ENCODE assay signal across 8 mouse cellular contexts in genomic region chr2:127683687-127684331, GRCm38 (mm10). TPM values are rescaled to one million over a fixed set of nuclear protein-coding genes. Genes with fewer than 3 reads are reported as not detected.
DNase-seq lines count a peak whose midpoint lies in the region; ATAC-seq and TF ChIP-seq lines count a peak whose summit lies in the region.

No protein-coding gene starts in this region.

- H3K27me3 ChIP-seq in kidney, adult 2 months (replicated peaks; ENCODE audit: control insufficient read depth, insufficient read depth, low read length) = no peaks in the 10 kb centered on the region
- H3K27me3 ChIP-seq in midbrain, embryonic 16.5 days (ENCODE audit: control insufficient read depth, insufficient read depth, low read depth, low read length) = no peaks in the 10 kb centered on the region
- H3K27me3 ChIP-seq in stomach, postnatal 0 days (ENCODE audit: control insufficient read depth, insufficient read depth, low read length) = no peaks in the 10 kb centered on the region

- no peak overlapping the region for H3K4me2 ChIP-seq in midbrain, embryonic 16.5 days (ENCODE audit: low read length)
- H3K4me2 ChIP-seq in stomach, postnatal 0 days (replicated peaks; ENCODE audit: low read depth) = no peak overlapping the region

- TF ChIP-seq POLR2A in kidney, adult 2 months (IDR thresholded peaks at IDR 0.05; ENCODE audit: low read depth, low read length) = no peak

- H3K27ac ChIP-seq in kidney, adult 2 months (ENCODE audit: insufficient read depth, low read depth, low read length) = no peak overlapping the region
- H3K27ac ChIP-seq in midbrain, embryonic 16.5 days (ENCODE audit: low read length) = no peak overlapping the region
- no peak overlapping the region for H3K27ac ChIP-seq in stomach, postnatal 0 days (replicated peaks)

- H3K36me3 ChIP-seq in kidney, adult 2 months (ENCODE audit: control insufficient read depth, insufficient read depth, low read length) = no peaks in the 10 kb centered on the region
- no peaks in the 10 kb centered on the region for H3K36me3 ChIP-seq in midbrain, embryonic 16.5 days (ENCODE audit: control insufficient read depth, insufficient read depth, low read length)
- H3K36me3 ChIP-seq in stomach, postnatal 0 days (ENCODE audit: control insufficient read depth, insufficient read depth, low read length) = no peaks in the 10 kb centered on the region

- intact Hi-C loops in left cerebral cortex, postnatal 4 days (cut with DNase I) = loop anchor here (2.0 kb wide), 1 partner anchor 75 kb away; no protein-coding TSS in a partner anchor

- peak; percentile 38 for DNase-seq in ovary, adult 18-20 months (ENCODE audit: low spot score)
- no peak for DNase-seq in ovary, postnatal 10 days (ENCODE audit: low spot score)
- peak; percentile 78 for DNase-seq in embryo, embryonic 11 days
- peak; percentile 26 to 45 for DNase-seq in gastrocnemius, postnatal 4 days (ENCODE audit: low spot score in 2 of 2)
- DNase-seq in kidney, adult 2 months = peak; percentile 86
- peak; percentile 79 for DNase-seq in left cerebral cortex, postnatal 4 days
- DNase-seq in stomach, postnatal 0 days (ENCODE audit: low spot score) = peak; percentile 80

- peak; percentile 82 for ATAC-seq in midbrain, embryonic 16.5 days
- ATAC-seq in stomach, postnatal 0 days (ENCODE audit: low FRiP score, low TSS enrichment) = peak; percentile 90

- TF ChIP-seq CTCF in kidney, adult 2 months (conservative IDR thresholded peaks at IDR 0.05; ENCODE audit: insufficient read depth, insufficient read length, low read depth, low read length) = peak; percentile 79
- peak; percentile 88 for TF ChIP-seq CTCF in stomach, postnatal 0 days (IDR thresholded peaks at IDR 0.05; ENCODE audit: low read depth)

- no peak overlapping the region for H3K4me3 ChIP-seq in kidney, adult 2 months (ENCODE audit: insufficient read depth, low read depth, low read length)
- no peak overlapping the region for H3K4me3 ChIP-seq in midbrain, embryonic 16.5 days (ENCODE audit: low read depth, low read length)
- no peak overlapping the region for H3K4me3 ChIP-seq in stomach, postnatal 0 days (ENCODE audit: low read depth, low read length)

- 0 out of 2 replicates have a peak, but pooled peaks cover 3% of the 10 kb centered on the region for H3K4me1 ChIP-seq in kidney, adult 2 months (ENCODE audit: control insufficient read depth, insufficient read depth, low read length)
- H3K4me1 ChIP-seq in midbrain, embryonic 16.5 days (ENCODE audit: control insufficient read depth, insufficient read depth, low read length) = no peaks in the 10 kb centered on the region; the same call in 1 of the 2 replicates
- no peaks in the 10 kb centered on the region for H3K4me1 ChIP-seq in stomach, postnatal 0 days (replicated peaks; ENCODE audit: control insufficient read depth, insufficient read depth)

- H3K9me3 ChIP-seq in midbrain, embryonic 16.5 days (replicated peaks; ENCODE audit: control insufficient read depth, low read length, poor library complexity, severe bottlenecking) = no peaks in the 10 kb centered on the region
- H3K9me3 ChIP-seq in stomach, postnatal 0 days (ENCODE audit: control insufficient read depth, low read length) = no peaks in the 10 kb centered on the region

- no peak overlapping the region for H3K9ac ChIP-seq in midbrain, embryonic 16.5 days (ENCODE audit: low read depth, low read length)
- H3K9ac ChIP-seq in stomach, postnatal 0 days (ENCODE audit: low read length) = no peak overlapping the region

- 38% methylated on average over 12 of the region's 12 CpGs for WGBS in kidney, adult 2 months
- WGBS in midbrain, embryonic 16.5 days = 38% methylated on average over 12 of the region's 12 CpGs
- WGBS in stomach, postnatal 0 days = 36% methylated on average over 12 of the region's 12 CpGs

- TF ChIP-seq EP300 in stomach, postnatal 0 days (optimal IDR thresholded peaks at IDR 0.05) = no peak

RNA-seq across cellular contexts. Expression of gene Mal, which starts 27.3 kb away (rescaled TPM):
- total RNA-seq in gastrocnemius, postnatal 4 days (2021) = 10 to 100 TPM; 15.9 to 17.6 TPM
- 91.2 and 91.5 TPM in 2 replicates for polyA plus RNA-seq in kidney, adult 2 months (2012; rRNA removed)
- 1 to 10 TPM; 1.3 to 1.5 TPM for total RNA-seq in left cerebral cortex, postnatal 4 days (2021)
- 1.3 and 2.0 TPM in 2 replicates for polyA plus RNA-seq in midbrain, embryonic 16.5 days (2015; fragmentation: Nextera tagmentation; extraction: Ambion mirVana)
- 192 and 213 TPM in 2 replicates for polyA plus RNA-seq in stomach, postnatal 0 days (2015; fragmentation: Nextera tagmentation; extraction: Ambion mirVana)

RNA-seq across cellular contexts. Expression of gene Mall, which starts 45.9 kb away (rescaled TPM):
- 10 to 100 TPM; 10.5 to 11.0 TPM for total RNA-seq in gastrocnemius, postnatal 4 days (2021)
- 1.3 and 1.8 TPM in 2 replicates for polyA plus RNA-seq in kidney, adult 2 months (2012; rRNA removed)
- total RNA-seq in left cerebral cortex, postnatal 4 days (2021) = under 1 TPM; 0.62 to 0.80 TPM
- polyA plus RNA-seq in midbrain, embryonic 16.5 days (2015; fragmentation: Nextera tagmentation; extraction: Ambion mirVana) = 0.77 and 0.82 TPM in 2 replicates
- 49.8 and 57.5 TPM in 2 replicates for polyA plus RNA-seq in stomach, postnatal 0 days (2015; fragmentation: Nextera tagmentation; extraction: Ambion mirVana)

Comparison
In these comparisons a context has a peak if more than half of its experiments do, and no peak if none do; other contexts are left out.
1. RNA of gene Mal, which starts 27.3 kb away (polyA plus RNA-seq): 192 to 213 TPM in stomach, postnatal 0 days and 91.2 to 91.5 TPM in kidney, adult 2 months; 1.3 to 2.0 TPM in midbrain, embryonic 16.5 days; every median in the first group is over 10 times any median in the second.
2. RNA of gene Mall, which starts 45.9 kb away (polyA plus RNA-seq): 49.8 to 57.5 TPM in stomach, postnatal 0 days; 1.3 to 1.8 TPM in kidney, adult 2 months and 0.77 to 0.82 TPM in midbrain, embryonic 16.5 days; every median in the first group is over 10 times any median in the second.